Mouse (Mus musculus) erythroblast, embryonic 14.5 days (primary cell): ENCODE results near the gene Slc35a3. TPM values are rescaled to one million over a fixed set of nuclear protein-coding genes. Genes with fewer than 3 reads are reported as not detected.
"Not testable (repeated sequence)": the region's sequence is repeated elsewhere in the genome, so short reads cannot be mapped to it uniquely, and the experiment has no call there.

Experiments used
- H3K27me3 ChIP-seq: 2 replicates; pipeline ENCODE4 v1.6.1; 2012; ENCODE audit warnings: inconsistent platforms; ENCODE audit not compliant: control insufficient read depth
- H3K36me3 ChIP-seq: 2 replicates; pipeline ENCODE4 v1.6.1; 2012; ENCODE audit warnings: mild to moderate bottlenecking, inconsistent platforms; ENCODE audit not compliant: control insufficient read depth
- H3K4me1 ChIP-seq: 2 replicates; pipeline ENCODE4 v1.6.1; 2012; ENCODE audit warnings: inconsistent platforms; ENCODE audit not compliant: control insufficient read depth
- H3K4me3 ChIP-seq: replicated peaks from 2 replicates; pipeline ENCODE3; 2012; ENCODE audit warnings: moderate library complexity, mild to moderate bottlenecking, inconsistent platforms
- H3K9me3 ChIP-seq: 2 replicates; pipeline ENCODE4 v1.6.1; 2012; ENCODE audit warnings: low read length, inconsistent platforms, mixed read lengths; ENCODE audit not compliant: control insufficient read depth
- GATA1 ChIP-seq: IDR thresholded peaks from 2 replicates; pipeline ENCODE4 v1.6.1; 2012; ENCODE audit warnings: low read length, inconsistent platforms, mixed read lengths
- TAL1 ChIP-seq: IDR thresholded peaks from 3 replicates; pipeline ENCODE4 v1.6.1; 2012; ENCODE audit warnings: low read length, inconsistent platforms, mixed read lengths
- polyA plus RNA-seq: library from polyadenylated mRNA; stranded (reverse); fragments of >175 nt; gene quantifications from 2 replicates; pipeline ENCODE4 v1.2.3, GENCODE M21; 2012

The Slc35a3 gene
- polyA plus RNA-seq, 1 experiment = 0.71 TPM

GRCm38 (mm10) chr3:116703835-116704234 is 8.8 kb downstream of the Slc35a3 start:
- Histone ChIP-seq H3K36me3 (peaks cover 44% of the 10 kb centered on the region), H3K9me3 (no peaks in the 10 kb centered on the region), H3K4me1 (peaks cover 45% of the 10 kb centered on the region), H3K27me3 (no peaks in the 10 kb centered on the region), H3K4me3 (no peak overlapping the region)
- TF ChIP-seq GATA1 (no peak), TAL1 (no peak)

GRCm38 (mm10) chr3:116702647-116703272 is 9.9 kb downstream of the Slc35a3 start:
- H3K9me3 ChIP-seq = no peaks in the 10 kb centered on the region
- H3K4me3 ChIP-seq = no peak overlapping the region
- peaks cover 44% of the 10 kb centered on the region for H3K4me1 ChIP-seq
- TF ChIP-seq GATA1 (no peak), TAL1 (no peak)
- H3K36me3 ChIP-seq = peaks cover 46% of the 10 kb centered on the region
- no peaks in the 10 kb centered on the region for H3K27me3 ChIP-seq

DNA sequence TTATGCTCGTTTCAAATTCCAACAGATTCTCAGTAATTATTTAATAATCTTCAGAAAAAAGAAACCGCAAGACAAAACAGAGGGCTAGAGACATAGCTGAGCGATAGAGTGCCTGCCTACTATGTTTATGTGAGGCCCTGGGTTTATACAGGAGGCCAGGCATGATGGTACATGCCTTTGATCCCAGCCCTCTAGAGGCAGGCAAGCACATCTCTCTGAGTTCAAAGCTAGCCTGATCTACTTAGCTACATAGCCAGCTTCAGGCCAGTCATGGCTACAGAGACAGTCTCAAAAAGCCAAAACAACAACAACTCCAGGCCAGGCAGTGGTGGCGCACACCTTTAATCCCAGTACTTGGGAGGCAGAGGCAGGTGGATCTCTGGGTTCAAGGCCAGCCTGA is 11.0 kb downstream of the Slc35a3 start:
- TF ChIP-seq GATA1 = no peak
- no peak for TF ChIP-seq TAL1
- Histone ChIP-seq H3K4me3 (no peak overlapping the region), H3K9me3 (no peaks in the 10 kb centered on the region), H3K27me3 (no peaks in the 10 kb centered on the region), H3K36me3 (peaks cover 43% of the 10 kb centered on the region), H3K4me1 (peaks cover 48% of the 10 kb centered on the region)

DNA sequence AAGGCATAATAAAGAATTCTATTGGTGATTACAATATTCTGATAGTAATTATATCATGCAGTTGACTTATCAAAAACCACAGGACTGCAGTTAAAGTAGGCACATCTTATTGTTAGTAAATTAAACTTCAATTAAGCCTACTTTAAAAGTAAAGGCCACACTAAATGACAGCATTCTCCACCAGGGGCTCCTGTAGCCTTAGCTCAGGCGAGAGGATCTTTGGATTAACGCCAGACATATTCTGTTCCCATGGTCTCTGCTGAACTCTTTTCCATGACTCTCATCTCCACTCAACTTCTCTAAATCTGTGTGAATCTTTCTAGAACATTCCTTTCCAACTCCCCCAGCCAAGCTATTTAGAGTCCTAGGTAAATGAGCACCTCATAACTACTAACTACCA is 13.8 kb downstream of the Slc35a3 start:
- H3K27me3 ChIP-seq = no peaks in the 10 kb centered on the region
- TF ChIP-seq TAL1 = no peak
- no peak for TF ChIP-seq GATA1
- H3K36me3 ChIP-seq = peaks cover 27% of the 10 kb centered on the region
- no peak overlapping the region for H3K4me3 ChIP-seq
- peaks cover 50% of the 10 kb centered on the region for H3K4me1 ChIP-seq
- H3K9me3 ChIP-seq = no peaks in the 10 kb centered on the region

DNA sequence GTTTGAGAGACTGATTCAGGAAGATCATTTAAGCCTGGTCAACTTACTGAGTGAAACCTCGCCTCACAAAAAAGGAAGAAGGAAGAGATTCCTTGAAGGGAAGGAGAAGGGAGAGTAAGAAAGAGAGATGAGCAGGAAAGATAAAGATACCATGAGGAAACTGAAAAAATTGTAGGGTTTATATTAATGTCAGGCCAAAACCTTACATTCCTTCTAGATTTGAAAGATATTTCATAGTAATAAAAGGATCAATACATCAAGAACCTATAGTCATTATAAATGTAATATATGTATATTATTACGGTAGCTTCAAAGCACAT is 17.0 kb downstream of the Slc35a3 start:
- peak overlapping the region; percentile 23 for H3K4me3 ChIP-seq
- H3K36me3 ChIP-seq = peaks cover 43% of the 10 kb centered on the region
- TF ChIP-seq TAL1 (no peak), GATA1 (peak; percentile 95)
- no peaks in the 10 kb centered on the region for H3K9me3 ChIP-seq
- peaks cover 55% of the 10 kb centered on the region for H3K4me1 ChIP-seq
- H3K27me3 ChIP-seq = no peaks in the 10 kb centered on the region

- Histone ChIP-seq H3K4me3 (peak overlapping the region; percentile 56), H3K36me3 (peaks cover 48% of the 10 kb centered on the region), H3K4me1 (peaks cover 58% of the 10 kb centered on the region), H3K27me3 (no peaks in the 10 kb centered on the region), H3K9me3 (no peaks in the 10 kb centered on the region)
- TF ChIP-seq GATA1 (no peak), TAL1 (no peak)
Measured at GRCm38 (mm10) chr3:116694955-116695665, 17.5 kb downstream of the Slc35a3 start.

GRCm38 (mm10) chr3:116694312-116694711 is 18.3 kb downstream of the Slc35a3 start:
- peaks cover 47% of the 10 kb centered on the region for H3K36me3 ChIP-seq
- peak overlapping the region; percentile 56 for H3K4me3 ChIP-seq
- H3K4me1 ChIP-seq = peaks cover 55% of the 10 kb centered on the region
- TF ChIP-seq TAL1 = peak; percentile 86
- TF ChIP-seq GATA1 = peak; percentile 83
- no peaks in the 10 kb centered on the region for H3K9me3 ChIP-seq
- no peaks in the 10 kb centered on the region for H3K27me3 ChIP-seq

- TF ChIP-seq GATA1 (no peak), TAL1 (no peak)
- no peaks in the 10 kb centered on the region for H3K4me1 ChIP-seq
- no peak within 1 kb of the TSS for H3K4me3 ChIP-seq
- no peaks in the 10 kb centered on the region for H3K9me3 ChIP-seq
- peaks cover 71% of the 10 kb centered on the region for H3K36me3 ChIP-seq
- H3K27me3 ChIP-seq = no peaks in the 10 kb centered on the region
Measured at GRCm38 (mm10) chr3:116681160-116681559, 31.5 kb downstream of the Slc35a3 start, which contains the start of gene Gm43191. Gm43191 (minus strand) TSS chr3:116681260.

DNA sequence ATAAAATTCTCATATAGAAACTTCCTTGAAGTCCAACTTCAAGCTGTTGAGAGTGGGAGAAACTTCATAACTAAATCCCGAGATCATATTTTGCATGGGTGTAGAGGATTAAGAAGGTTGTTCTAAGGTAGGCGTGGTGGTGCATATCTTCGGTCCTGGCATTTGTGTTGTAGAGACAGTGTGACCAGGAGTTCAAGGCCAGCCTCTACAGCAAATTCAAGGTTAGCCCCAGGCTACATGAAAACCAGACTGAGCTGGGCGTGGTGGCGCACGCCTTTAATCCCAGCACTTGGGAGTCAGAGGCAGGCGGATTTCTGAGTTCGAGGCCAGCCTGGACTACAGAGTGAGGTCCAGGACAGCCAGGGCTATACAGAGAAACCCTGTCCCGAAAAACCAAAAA is 48.4 kb downstream of the Slc35a3 start:
- peaks cover 40% of the 10 kb centered on the region for H3K4me1 ChIP-seq
- H3K27me3 ChIP-seq, H3K4me3 ChIP-seq: not testable (repeated sequence)

More for the DNA sequence above, 48.4 kb downstream of the Slc35a3 start:
- peaks cover 29% of the 10 kb centered on the region for H3K36me3 ChIP-seq
- not testable (repeated sequence) for H3K9me3 ChIP-seq
